In the genomic region with DNA sequence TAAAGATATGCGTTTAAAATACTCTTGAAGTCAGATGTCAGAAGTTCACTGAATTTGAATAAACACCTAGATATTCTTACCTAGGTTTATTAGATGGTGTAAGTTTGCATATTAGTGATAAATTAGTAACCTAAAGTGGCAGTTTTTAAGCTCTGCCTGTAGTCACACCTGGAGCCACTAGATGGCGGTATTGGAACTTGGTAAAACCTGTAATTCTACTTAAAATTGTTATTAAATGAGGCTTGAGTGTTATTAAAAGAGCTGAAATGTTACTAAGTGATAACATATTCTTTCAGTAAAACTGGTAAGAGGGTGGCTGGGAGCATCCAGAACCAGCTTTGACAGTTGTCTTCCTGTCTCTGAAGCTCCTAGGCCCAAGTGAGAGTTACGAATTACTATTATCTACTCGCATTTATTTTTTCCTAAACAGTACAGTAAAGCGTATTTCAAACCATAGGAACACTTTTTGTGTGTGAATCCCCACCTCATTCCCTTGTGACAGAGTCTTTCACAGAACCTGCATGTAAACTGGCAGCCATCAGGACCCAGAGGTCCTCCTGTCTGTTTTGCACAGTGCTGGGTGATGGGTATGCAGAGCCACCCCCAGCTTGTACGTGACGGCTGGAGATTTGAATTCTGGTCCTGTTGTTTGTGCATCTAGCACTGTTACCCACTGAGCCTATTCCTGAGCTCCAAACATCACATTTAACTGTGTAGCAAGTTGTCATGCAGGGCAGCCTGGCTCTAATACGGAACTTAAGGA, we compare ENCODE assay signal across 9 mouse cellular contexts. TPM values are rescaled to one million over a fixed set of nuclear protein-coding genes. Genes with fewer than 3 reads are reported as not detected.
DNase-seq lines count a peak whose midpoint lies in the region; ATAC-seq and TF ChIP-seq lines count a peak whose summit lies in the region.
"Had no signal": no experiment of that assay in that cellular context is flagged by ENCODE, and none has a peak within 500 bp of the region (broad histone marks: within the 10 kb centered on the region; RNA-seq: fewer than 3 reads in every experiment).

No protein-coding gene starts in this region.

- peak; percentile 43 for ATAC-seq in inflammation-experienced regulatory T-cells, adult 6 months
- ATAC-seq in liver, embryonic 11.5 days (replicated peaks; ENCODE audit: low FRiP score): peak; percentile 57

- H3K4me2 ChIP-seq in liver, embryonic 11.5 days: peak overlapping the region; percentile 43

- peaks cover 33% of the 10 kb centered on the region for H3K4me1 ChIP-seq in spleen, adult 2 months (ENCODE audit: control insufficient read depth, insufficient read depth, insufficient read length)
- peaks cover 26% of the 10 kb centered on the region for H3K4me1 ChIP-seq in liver, embryonic 11.5 days (replicated peaks; ENCODE audit: control insufficient read depth, insufficient read depth, low read length)

- no peaks in the 10 kb centered on the region for H3K9me3 ChIP-seq in liver, embryonic 11.5 days (ENCODE audit: control insufficient read depth, low read length)

- no peak overlapping the region for H3K4me3 ChIP-seq in spleen, adult 2 months (ENCODE audit: extremely low read depth, insufficient read depth, insufficient read length)
- H3K4me3 ChIP-seq in liver, embryonic 11.5 days (ENCODE audit: low read depth, low read length): no peak overlapping the region

- TF ChIP-seq CTCF in spleen, adult 2 months (IDR thresholded peaks at IDR 0.05; ENCODE audit: extremely low read depth, insufficient read depth, insufficient read length, insufficient replicate concordance): 0 out of 2 replicates have a peak, but pooled peaks have one; percentile 1

- H3K27me3 ChIP-seq in spleen, adult 2 months (ENCODE audit: control insufficient read depth, insufficient read depth, low read length): no peaks in the 10 kb centered on the region
- no peaks in the 10 kb centered on the region for H3K27me3 ChIP-seq in liver, embryonic 11.5 days (replicated peaks; ENCODE audit: control insufficient read depth, insufficient read depth, low read length)

- 48% methylated on average over 8 of the region's 8 CpGs for WGBS in spleen, adult 2 months
- 39% methylated on average over 8 of the region's 8 CpGs for WGBS in liver, embryonic 11.5 days

- DNase-seq in adrenal gland, adult 18-20 months (ENCODE audit: low spot score in 2 of 2): peak; percentile 33 to 41
- DNase-seq in adrenal gland, adult 2 months: no peak
- DNase-seq in spleen, adult 2 months (ENCODE audit: low read depth in 1 of 2, low spot score in 2 of 2): peak; percentile 70 to 71
- DNase-seq in spleen, adult 12 weeks (ENCODE audit: low spot score): no peak
- peak; percentile 46 for DNase-seq in embryo, embryonic 11.5 days (ENCODE audit: low read depth, low spot score)
- no peak for DNase-seq in liver, embryonic 11.5 days (ENCODE audit: low spot score)
- peak; percentile 23 for DNase-seq in retina, adult 2 months (ENCODE audit: low read depth, low spot score)

- no peak overlapping the region for H3K9ac ChIP-seq in liver, embryonic 11.5 days (ENCODE audit: low read depth, low read length)

- H3K27ac ChIP-seq in spleen, adult 2 months (ENCODE audit: insufficient read depth, low read length): peak overlapping the region; percentile 93
- peak overlapping the region; percentile 70 for H3K27ac ChIP-seq in liver, embryonic 11.5 days (ENCODE audit: low read depth, low read length)

- no peak for TF ChIP-seq POLR2A in spleen, adult 2 months (IDR thresholded peaks at IDR 0.05; ENCODE audit: low read depth, low read length)

- H3K36me3 ChIP-seq in spleen, adult 2 months (ENCODE audit: control insufficient read depth, insufficient read depth, low read length): no peaks in the 10 kb centered on the region
- no peaks in the 10 kb centered on the region for H3K36me3 ChIP-seq in liver, embryonic 11.5 days (ENCODE audit: control insufficient read depth, insufficient read depth, low read length)

RNA-seq across cellular contexts. Expression of a gene that starts 13.0 kb away (rescaled TPM):
- total RNA-seq in adrenal gland, adult 18-20 months (2021): under 1 TPM; 0.20 to 0.45 TPM
- total RNA-seq in adrenal gland, adult 2 months (2021): under 1 TPM in 1 of 2 experiments, not detected in 1; 0.38 TPM
- 0.12 and 0.27 TPM in 2 replicates for polyA plus RNA-seq in adrenal gland, adult 2 months (2012; rRNA removed)
- 91.9 and 111 TPM in 2 replicates for polyA plus RNA-seq in spleen, adult 2 months (2012; rRNA removed)
- polyA plus RNA-seq in inflammation-experienced regulatory T-cells, adult 6 months (2017; shearing (Covaris generic)): 10 to 100 TPM; 51.6 to 79.6 (median 77.9) TPM
- not detected in 2 replicates for polyA plus RNA-seq in liver, embryonic 11.5 days (2014; fragmentation: Nextera tagmentation; extraction: Ambion mirVana)
- total RNA-seq: left cerebral cortex, adult 18-20 months had no signal

RNA-seq across cellular contexts. Expression of a gene that starts 36.4 kb away (rescaled TPM):
- under 1 TPM; 0.67 to 0.93 TPM for total RNA-seq in adrenal gland, adult 18-20 months (2021)
- total RNA-seq in adrenal gland, adult 2 months (2021): 1 to 10 TPM in 1 of 2 experiments, under 1 TPM in 1; 0.35 to 1.5 TPM
- 0.62 and 0.67 TPM in 2 replicates for polyA plus RNA-seq in adrenal gland, adult 2 months (2012; rRNA removed)
- 19.3 and 21.5 TPM in 2 replicates for polyA plus RNA-seq in spleen, adult 2 months (2012; rRNA removed)
- polyA plus RNA-seq in inflammation-experienced regulatory T-cells, adult 6 months (2017; shearing (Covaris generic)): 100 to 1,000 TPM; 108 to 142 (median 140) TPM
- polyA plus RNA-seq in liver, embryonic 11.5 days (2014; fragmentation: Nextera tagmentation; extraction: Ambion mirVana): 3.2 and 3.9 TPM in 2 replicates

RNA-seq across cellular contexts. Expression of a gene that starts 50.1 kb away (rescaled TPM):
- total RNA-seq in adrenal gland, adult 18-20 months (2021): 10 to 100 TPM; 32.8 to 35.1 TPM
- total RNA-seq in adrenal gland, adult 2 months (2021): 10 to 100 TPM; 30.4 to 42.2 TPM
- polyA plus RNA-seq in adrenal gland, adult 2 months (2012; rRNA removed): 66.7 and 69.0 TPM in 2 replicates
- 45.3 and 61.2 TPM in 2 replicates for polyA plus RNA-seq in spleen, adult 2 months (2012; rRNA removed)
- 10 to 100 TPM; 47.9 to 88.3 (median 78.9) TPM for polyA plus RNA-seq in inflammation-experienced regulatory T-cells, adult 6 months (2017; shearing (Covaris generic))
- polyA plus RNA-seq in liver, embryonic 11.5 days (2014; fragmentation: Nextera tagmentation; extraction: Ambion mirVana): 43.8 and 44.6 TPM in 2 replicates

Comparison
In these comparisons a context has a peak if more than half of its experiments do, and no peak if none do; other contexts are left out.
1. DNase-seq: peak in adrenal gland, adult 18-20 months (2 of 2), spleen, adult 2 months (2 of 2), embryo, embryonic 11.5 days (single experiment) and retina, adult 2 months (single experiment); none in adrenal gland, adult 2 months (single experiment), spleen, adult 12 weeks (single experiment) and liver, embryonic 11.5 days (single experiment).
2. RNA of a gene that starts 13.0 kb away (polyA plus RNA-seq): 91.9 to 111 TPM in spleen, adult 2 months and 51.6 to 79.6 TPM in inflammation-experienced regulatory T-cells, adult 6 months; 0.12 to 0.27 TPM in adrenal gland, adult 2 months and not detected in liver, embryonic 11.5 days; every median in the first group is over 10 times any median in the second.